Mouse (Mus musculus): ENCODE data around the gene Syt9.

- TF ChIP-seq POLR2A (IDR thresholded peaks at IDR 0.05; ENCODE audit: insufficient read length, low read depth), result no peak
- TF ChIP-seq TCF3 (IDR thresholded peaks at IDR 0.05; ENCODE audit: insufficient read length, low read depth), result no peak
- no peak for TF ChIP-seq E2F4 (IDR thresholded peaks at IDR 0.05; ENCODE audit: insufficient read depth)
- TF ChIP-seq REST (IDR thresholded peaks at IDR 0.05; ENCODE audit: insufficient read depth, insufficient read length), result no peak
- no peak for TF ChIP-seq SRF (IDR thresholded peaks at IDR 0.05; ENCODE audit: control insufficient read depth, insufficient read length, low read depth)
These were observed 146.3 kb downstream of the Syt9 start for GRCm38 (mm10) chr7:107516704-107517410.

Data from myocyte (in vitro differentiated cells).